Mouse (Mus musculus): ENCODE results near the gene Tnfsf10. TPM values are rescaled to one million over a fixed set of nuclear protein-coding genes. Genes with fewer than 3 reads are reported as not detected.
"Not testable (repeated sequence)": the region's sequence is repeated elsewhere in the genome, so short reads cannot be mapped to it uniquely, and the experiment has no call there.

Tnfsf10 gene
- total RNA-seq (2021): 10 to 100 TPM; 10.6 to 19.0 TPM

DNA sequence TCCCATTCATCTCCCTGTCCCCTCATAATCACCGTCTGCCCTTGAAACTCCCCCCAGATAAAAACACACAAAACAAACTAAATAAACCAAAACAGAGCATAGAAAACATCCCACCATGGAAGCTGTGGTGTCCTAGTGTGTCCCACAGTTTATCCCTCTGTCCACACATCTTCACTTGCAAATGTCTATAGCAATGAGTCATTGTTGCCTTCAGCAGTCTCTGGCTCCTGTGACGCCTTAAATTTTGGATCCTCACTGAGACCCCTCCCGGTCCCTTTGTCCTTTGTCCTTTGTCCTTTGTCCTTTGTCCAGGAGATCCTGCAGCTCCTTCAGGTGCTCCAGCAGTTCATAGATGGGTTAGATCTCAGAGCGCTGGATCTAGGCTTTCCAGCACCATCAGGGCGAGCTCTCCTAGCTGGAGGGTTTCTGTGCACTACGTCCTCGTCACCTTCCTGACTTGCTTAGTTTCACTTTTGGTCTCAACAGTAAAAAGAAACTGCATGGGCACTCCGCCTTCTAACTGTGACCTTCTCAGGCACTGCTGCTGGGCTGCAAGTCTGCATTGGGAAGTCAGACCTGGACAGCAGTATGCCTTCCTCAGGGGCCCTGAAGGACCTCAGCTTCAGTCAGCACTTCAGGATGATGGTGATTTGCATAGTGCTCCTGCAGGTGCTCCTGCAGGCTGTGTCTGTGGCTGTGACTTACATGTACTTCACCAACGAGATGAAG, at the start of gene Tnfsf10:
TSS of gene Tnfsf10 (plus strand) at position 470 of the 729 bp plus-strand sequence.
- peak; percentile 44 to 50 for DNase-seq
- intact Hi-C loops (cut with DNase I): loop anchor here (2.0 kb wide), 1 partner anchor 28 kb away; no protein-coding TSS in a partner anchor

DNA sequence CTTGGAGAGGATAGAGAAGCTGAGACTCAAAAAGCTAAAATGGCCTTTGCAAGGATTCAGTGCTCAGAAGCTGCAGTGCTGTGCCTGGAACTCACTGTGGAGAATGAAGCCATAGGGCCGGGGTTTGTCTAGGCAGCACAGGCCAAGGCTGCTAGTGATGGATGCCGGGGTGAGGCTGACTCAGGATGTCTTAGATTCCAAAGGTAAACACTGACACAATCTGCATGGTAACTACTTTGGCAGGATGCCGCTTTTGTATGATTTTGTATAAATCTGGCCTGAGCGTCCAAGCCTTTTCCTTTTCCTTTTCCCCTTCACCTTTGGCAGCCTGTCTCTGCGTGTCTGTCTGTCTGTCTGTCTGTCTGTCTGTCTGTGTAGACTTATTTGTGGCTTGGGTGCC, 49.5 kb upstream of the Tnfsf10 start:
- intact Hi-C loops (cut with DNase I): no loop called here
- peak; percentile 39 to 59 for DNase-seq

GRCm38 (mm10) chr3:27267887-27268286, 48.9 kb upstream of the Tnfsf10 start:
- DNase-seq: no peak
- intact Hi-C loops (cut with DNase I): no loop called here

GRCm38 (mm10) chr3:27269151-27269550, 47.7 kb upstream of the Tnfsf10 start:
- intact Hi-C loops (cut with DNase I): no loop called here
- no peak for DNase-seq

- intact Hi-C loops (cut with DNase I): loop anchor here (5.0 kb wide), 2 partner anchors 52 to 67 kb away; no protein-coding TSS in a partner anchor
- peak; percentile 67 to 68 for DNase-seq
Observed at GRCm38 (mm10) chr3:27270160-27270962, 46.5 kb upstream of the Tnfsf10 start.

- intact Hi-C loops (cut with DNase I): loop anchor here (5.0 kb wide), 2 partner anchors 49 to 64 kb away; no protein-coding TSS in a partner anchor
- DNase-seq: no peak
Observed at GRCm38 (mm10) chr3:27272926-27273745, 43.7 kb upstream of the Tnfsf10 start.

GRCm38 (mm10) chr3:27279286-27279925, 37.4 kb upstream of the Tnfsf10 start:
- intact Hi-C loops (cut with DNase I); DNase-seq: not testable (repeated sequence)

GRCm38 (mm10) chr3:27280280-27280749, 36.5 kb upstream of the Tnfsf10 start:
- DNase-seq: peak; percentile 53 to 56
- intact Hi-C loops (cut with DNase I): no loop called here

DNA sequence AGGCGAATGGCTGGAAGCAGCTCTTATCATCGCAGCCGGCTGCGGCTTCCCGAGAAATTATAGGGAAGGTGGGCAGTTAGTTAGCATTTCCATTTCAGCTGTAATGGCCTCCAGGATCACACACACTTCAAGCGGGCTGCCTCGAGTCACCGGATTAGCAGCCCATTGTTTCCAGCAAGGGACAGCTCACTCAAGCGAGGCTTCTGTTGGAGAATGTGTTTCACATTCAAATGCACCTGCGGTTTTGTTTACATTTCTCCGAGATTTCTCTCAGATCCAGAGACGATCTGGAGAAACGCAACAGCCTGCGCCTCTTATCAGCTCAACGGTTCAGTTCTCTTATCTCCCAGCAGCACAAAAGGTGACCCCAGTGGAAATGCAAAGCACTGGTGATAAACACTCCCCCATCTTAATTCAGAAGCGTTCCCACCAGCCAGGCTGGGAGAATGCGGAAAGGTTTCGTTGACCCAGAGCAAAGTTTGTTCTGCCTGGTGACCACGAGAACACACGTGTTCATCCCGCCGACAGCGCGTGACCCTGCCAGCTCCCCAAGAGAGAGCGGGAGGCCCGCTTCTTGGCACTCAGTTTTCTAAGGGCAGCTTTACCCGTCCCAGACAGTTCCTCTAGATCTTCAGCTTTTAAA, 33.6 kb upstream of the Tnfsf10 start:
- no peak for DNase-seq

GRCm38 (mm10) chr3:27283796-27284195, 33.0 kb upstream of the Tnfsf10 start:
- intact Hi-C loops (cut with DNase I): no loop called here

More for the DNA sequence above, 33.6 kb upstream of the Tnfsf10 start:
- intact Hi-C loops (cut with DNase I): no loop called here

GRCm38 (mm10) chr3:27284227-27284626, 32.6 kb upstream of the Tnfsf10 start:
- intact Hi-C loops (cut with DNase I): no loop called here
- no peak for DNase-seq

More at GRCm38 (mm10) chr3:27283796-27284195, 33.0 kb upstream of the Tnfsf10 start:
- no peak for DNase-seq

DNA sequence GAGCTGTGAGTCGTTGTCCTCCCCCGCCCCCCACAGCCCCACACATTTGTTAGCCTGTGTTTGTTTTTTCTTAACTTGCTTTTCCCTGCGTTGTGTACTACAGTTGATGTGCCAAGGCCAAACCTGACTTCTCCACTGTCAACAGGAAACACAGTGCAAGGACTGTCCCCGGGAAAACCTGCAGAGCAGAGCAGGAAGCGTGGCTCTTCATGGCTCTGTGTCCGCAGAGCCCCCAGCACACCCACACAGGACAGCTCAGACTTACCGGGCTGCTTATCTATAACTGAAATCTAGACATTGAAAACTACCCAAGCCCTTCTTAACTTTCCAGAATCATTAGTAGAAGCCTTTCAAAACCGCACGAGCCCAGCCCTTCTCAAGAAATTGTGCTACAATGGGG, 31.8 kb upstream of the Tnfsf10 start:
- DNase-seq: no peak
- intact Hi-C loops (cut with DNase I): no loop called here

GRCm38 (mm10) chr3:27288301-27288700, 28.5 kb upstream of the Tnfsf10 start:
- intact Hi-C loops (cut with DNase I): loop anchor here (2.0 kb wide), 1 partner anchor 28 kb away; the partner anchor contains the start of gene Tnfsf10
- DNase-seq: no peak

GRCm38 (mm10) chr3:27288909-27289308, 27.9 kb upstream of the Tnfsf10 start:
- DNase-seq: peak; percentile 52 to 54
- intact Hi-C loops (cut with DNase I): loop anchor here (2.0 kb wide), 1 partner anchor 28 kb away; the partner anchor contains the start of gene Tnfsf10

- DNase-seq: no peak
- intact Hi-C loops (cut with DNase I): no loop called here
Observed at GRCm38 (mm10) chr3:27290285-27290684, 26.5 kb upstream of the Tnfsf10 start.

DNA sequence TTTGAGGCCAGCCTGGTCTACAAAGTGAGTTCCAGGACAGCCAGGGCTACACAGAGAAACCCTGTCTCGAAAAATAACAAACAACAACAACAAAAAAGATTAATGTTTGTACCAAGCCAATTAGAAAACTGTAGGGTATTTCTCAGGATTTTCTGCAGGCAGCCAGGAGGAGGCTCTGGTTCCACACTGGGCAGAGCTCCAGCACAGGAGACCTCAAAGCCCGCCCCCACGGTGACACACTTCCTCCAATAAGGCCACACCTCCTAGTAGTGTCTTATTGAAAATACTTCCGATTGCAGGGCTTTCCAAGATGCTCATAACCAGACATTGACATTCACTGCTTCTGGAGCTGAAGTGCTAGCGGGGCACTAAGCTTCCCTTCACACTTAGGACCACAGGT, 25.9 kb upstream of the Tnfsf10 start:
- intact Hi-C loops (cut with DNase I); DNase-seq: not testable (repeated sequence)

DNA sequence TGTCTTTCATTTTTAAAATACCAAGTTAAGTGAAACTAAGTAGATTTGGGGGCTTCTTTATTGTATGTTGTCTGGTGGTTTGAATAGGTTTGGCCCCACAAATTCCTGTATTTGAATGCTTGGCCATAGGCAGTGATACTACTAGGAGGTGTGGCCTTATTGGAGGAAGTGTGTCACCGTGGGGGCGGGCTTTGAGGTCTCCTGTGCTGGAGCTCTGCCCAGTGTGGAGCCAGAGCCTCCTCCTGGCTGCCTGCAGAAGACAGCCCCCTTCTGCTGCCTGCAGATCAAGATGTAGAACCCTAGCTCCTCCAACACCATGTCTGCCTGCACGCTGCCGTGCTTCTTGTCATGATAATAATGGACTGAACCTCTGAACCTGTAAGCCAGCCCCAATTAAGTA, 25.4 kb upstream of the Tnfsf10 start:
- DNase-seq; intact Hi-C loops (cut with DNase I): not testable (repeated sequence)

GRCm38 (mm10) chr3:27293645-27294385, 23.0 kb upstream of the Tnfsf10 start:
- no peak for DNase-seq
- intact Hi-C loops (cut with DNase I): no loop called here

DNA sequence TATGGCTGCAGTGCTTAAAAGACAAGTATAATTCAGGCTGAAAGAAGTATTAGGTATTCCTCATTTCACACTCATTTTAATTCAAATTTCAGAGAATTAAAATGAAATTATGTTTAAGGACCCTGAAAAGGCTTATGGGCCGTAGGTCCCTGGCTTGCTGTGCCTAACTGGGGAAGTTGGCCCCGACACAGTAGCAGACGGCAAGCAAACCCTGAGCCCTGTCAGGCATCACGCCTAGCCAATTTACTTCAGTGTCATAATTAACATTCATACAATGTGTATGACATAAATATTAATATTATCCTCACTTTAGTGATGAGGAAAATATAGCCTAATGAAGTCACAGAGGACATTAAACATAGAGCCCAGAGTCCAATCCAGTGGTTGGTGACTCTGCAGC, 16.4 kb upstream of the Tnfsf10 start:
- no peak for DNase-seq
- intact Hi-C loops (cut with DNase I): no loop called here
